Mouse (Mus musculus): ENCODE data around the gene Magel2.
A peak's percentile ranks its signal among the peaks of the same experiment; 100 is the strongest.

The Magel2 gene

DNA sequence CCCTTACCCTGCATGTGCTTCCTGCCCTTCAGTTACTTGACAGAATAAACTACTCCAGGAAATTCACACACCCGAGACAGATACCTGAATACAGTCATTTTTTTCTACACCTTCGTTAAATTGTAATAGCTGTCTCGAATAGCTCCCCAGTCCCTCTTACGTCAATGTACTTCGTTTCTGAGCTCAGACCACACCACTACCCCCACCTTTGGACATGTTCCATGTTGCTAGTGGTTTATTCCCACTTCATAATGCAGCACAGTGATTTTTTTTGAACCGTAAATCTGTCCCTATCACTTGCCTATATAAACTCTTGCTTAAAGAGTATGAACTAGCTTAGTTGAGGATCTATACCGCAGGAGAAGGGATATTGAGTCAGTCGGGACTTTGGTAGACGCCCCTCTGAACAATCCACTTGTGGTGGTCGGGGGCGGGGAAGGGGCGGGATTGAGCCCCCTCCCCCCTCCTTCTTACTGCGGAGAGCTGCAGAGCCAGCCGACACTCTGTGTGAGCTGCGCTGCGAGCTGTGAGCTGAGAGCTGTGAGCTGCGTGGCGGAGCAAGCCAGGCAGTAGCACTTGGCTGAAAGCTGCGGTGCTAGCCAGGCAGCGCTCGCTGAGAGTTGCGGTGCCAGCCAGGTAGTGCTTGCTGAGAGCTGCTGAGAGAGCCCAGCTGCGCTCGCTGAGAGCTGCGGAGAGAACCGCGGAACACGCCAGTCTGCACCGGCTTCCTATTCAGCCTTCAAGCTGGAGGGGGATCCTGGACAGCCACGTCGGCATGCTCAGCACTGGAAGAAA lies at the start of gene Magel2:
TSS of gene Magel2 (plus strand) at position 501 of the 795 bp plus-strand sequence.
- DNase-seq (ENCODE audit: low read depth): no peak

DNA sequence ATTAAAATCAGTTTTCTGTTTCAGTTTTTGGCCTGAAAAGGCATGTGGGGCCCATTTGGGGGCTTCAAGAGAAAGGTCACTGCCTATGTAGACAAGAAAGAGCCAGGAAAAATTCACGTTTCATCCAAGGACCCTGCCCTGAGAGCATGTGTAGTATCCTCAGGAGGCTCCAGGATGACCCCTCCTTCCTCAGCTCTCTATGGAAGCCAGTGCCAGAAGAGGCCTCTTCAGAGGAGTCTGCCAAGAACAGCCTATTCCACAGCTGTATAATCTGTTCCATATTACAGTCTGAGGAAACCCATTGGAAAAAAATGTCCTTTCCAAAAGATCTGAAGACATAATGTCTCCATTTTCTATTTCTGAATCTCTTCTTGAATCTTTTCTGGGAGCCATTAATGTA lies 31.4 kb upstream of the Magel2 start:
- no peak for DNase-seq (ENCODE audit: low read depth)

DNA sequence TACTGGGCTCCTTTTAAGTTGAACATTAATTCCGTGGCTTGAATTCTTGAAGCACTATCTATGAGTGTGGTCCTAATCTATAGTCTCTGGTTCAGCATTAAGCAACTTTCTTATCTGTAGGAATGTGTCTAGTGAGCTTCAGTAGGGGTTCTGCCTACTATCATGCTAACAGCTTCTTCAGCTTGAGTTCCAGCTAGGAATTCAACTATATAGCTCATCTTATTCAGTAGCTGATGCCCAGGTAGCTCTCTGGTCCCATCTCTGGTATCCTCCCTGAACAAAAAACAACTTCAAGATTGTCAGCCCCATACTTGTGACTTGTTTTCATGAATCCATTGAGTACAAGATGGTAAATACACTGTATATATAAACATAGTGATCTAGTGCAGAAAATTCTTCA lies 30.5 kb upstream of the Magel2 start, which contains the start of gene Ndn:
TSS of gene Ndn (plus strand) at position 301 of the 400 bp plus-strand sequence.
- no peak for DNase-seq (ENCODE audit: low read depth)

DNA sequence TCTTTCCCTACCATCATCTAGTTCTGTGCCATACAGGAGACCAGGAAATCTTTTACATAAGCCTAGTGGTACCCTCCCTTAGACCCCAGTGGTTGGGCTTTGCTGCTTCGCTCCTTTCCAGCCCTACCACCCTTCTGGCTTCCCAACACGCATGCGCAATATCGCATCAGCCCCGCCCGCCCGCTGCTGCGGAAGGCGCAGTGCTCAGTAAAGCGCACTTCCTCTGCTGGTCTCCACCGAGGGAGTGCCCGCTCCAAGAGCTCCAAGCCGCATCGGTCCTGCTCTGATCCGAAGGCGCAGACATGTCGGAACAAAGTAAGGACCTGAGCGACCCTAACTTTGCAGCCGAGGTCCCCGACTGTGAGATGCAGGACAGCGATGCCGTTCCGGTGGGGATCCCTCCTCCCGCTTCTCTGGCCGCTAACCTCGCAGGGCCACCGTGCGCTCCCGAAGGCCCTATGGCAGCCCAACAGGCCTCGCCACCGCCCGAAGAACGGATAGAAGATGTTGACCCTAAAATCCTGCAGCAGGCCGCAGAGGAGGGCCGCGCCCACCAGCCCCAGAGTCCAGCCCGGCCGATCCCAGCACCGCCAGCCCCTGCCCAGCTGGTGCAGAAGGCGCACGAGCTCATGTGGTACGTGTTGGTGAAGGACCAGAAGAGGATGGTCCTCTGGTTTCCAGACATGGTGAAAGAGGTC lies 28.6 kb upstream of the Magel2 start:
- no peak for DNase-seq (ENCODE audit: low read depth)

DNA sequence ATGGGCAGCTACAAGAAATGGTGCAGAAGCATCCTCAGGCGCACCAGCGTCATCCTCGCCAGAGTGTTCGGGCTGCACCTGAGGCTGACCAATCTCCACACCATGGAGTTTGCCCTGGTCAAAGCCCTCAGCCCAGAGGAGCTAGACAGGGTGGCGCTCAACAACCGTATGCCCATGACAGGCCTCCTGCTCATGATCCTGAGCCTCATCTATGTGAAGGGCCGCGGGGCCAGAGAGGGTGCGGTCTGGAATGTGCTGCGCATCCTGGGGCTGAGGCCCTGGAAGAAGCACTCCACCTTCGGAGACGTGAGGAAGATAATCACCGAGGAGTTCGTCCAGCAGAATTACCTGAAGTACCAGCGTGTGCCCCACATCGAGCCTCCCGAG lies 28.0 kb upstream of the Magel2 start:
- no peak for DNase-seq (ENCODE audit: low read depth)

DNA sequence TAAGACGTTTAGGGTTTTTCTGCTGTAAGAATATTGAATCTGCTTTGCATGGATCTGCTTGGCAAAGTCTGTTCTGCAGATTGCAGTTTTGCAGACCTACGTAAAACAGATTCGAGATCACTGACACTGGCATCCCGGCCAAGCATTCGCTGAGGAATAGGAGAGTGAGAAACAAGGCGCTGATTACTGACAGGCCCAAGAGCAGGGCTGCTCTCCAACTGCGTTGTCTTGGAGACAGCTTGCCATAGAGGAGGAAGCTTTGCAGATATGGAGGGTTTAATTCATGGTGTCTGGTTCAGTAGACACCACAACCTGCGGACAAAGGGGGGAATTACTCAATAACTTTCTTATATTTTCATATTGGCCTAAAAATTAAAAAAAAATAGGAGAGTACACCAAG lies 25.5 kb upstream of the Magel2 start:
- DNase-seq (ENCODE audit: low read depth): no peak

DNA sequence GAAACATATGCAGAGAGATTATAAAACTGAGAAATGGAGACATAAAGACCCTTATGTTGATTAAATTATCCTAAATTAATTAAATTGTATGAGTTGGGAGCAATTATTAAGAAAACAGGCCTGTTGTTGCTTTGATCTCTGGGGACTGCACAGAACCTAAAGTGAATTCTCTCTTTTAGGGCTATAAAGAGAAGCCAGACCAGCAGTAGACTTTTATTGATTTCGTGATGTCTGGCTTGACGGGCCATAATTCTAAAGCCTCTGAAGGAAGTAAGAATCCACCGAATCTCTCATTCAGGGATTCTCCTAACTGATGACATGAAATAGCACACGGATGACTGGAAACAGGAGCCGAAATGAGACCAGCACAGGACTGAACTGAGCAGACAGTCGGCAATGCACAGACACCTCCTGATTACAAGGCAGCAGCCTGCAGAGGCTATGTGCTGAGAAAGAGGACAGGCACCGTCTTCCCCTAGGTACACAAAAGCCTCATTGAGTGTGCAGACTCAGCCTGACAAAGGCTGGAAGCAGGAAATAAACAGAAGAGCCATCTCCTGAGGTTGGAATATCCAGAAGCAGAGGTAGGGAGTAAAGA lies 11.7 kb upstream of the Magel2 start:
- DNase-seq (ENCODE audit: low read depth): no peak

DNA sequence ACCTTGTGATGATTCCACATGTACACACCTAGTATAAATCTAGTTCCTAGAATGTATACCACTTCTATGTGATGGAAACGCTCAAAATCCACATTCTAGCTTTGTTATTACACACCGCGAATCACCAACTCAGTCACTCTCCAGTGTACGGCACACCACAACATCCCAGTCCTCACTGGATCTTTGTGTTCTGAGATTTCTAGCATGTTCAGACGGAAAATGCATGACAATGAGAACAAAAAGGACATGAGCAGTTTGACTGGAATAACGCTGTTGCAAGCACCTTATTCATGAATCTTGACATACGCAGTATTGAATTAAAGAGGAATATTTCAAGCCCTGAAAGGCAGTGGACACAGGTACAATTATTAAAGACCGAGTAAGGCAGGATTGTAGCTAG lies 10.1 kb upstream of the Magel2 start:
- no peak for DNase-seq (ENCODE audit: low read depth)

DNA sequence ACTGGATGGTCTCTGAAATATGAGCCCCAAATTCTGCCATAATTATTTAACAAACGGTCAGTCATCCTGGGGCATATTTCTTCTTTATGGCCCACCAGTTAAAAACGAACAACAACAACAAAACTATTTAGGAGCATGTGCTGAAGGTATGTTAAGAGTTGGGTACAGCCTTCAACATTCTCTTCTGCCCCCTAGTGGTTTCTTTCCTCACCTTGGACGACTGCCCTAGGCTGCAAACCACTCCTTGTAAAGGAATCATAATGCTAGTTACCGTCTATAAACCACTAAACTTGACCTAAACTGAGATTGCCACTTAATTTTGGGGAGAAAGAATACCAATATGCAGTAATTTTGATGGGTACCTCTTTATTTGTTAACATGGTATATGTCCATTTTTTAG lies 1.2 kb upstream of the Magel2 start:
- no peak for DNase-seq (ENCODE audit: low read depth)

DNA sequence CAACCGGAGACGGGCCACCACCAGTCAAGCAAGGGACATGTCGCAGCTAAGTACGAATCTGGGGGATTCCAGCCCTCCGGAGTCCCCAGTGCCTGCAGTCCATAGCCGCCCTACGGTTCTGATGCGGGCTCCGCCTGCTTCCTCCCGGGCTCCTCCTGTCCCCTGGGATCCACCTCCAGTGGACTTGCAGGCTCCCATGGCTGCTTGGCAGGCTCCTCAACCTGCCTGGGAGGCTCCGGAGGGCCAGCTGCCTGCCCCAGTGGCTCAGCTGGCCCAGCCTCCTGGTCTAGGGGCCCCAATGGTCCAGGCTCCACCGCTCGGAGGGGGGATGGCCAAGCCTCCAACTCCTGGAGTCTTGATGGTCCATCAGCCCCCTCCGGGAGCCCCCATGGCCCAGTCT lies 503 bp downstream of the Magel2 start:
- no peak for DNase-seq (ENCODE audit: low read depth)

DNA sequence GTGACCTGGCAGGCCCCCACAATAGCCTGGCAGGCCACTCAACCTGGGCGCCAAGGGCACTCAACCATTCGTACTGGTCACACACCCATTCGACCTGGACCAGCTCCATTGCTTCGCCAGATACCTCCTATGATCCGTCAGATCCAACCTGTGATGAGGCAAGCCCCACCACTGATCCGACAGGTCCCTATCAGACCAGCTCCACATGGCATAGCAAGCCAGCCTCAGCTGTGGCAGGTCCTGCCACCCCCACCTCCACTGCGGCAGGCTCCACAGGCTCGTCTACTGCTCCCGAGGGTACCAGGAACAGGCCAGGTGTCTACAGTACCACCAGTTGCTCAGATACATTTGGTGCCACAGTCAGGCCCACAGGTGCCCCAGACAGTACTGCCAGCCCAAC lies 1.7 kb downstream of the Magel2 start:
- DNase-seq (ENCODE audit: low read depth): no peak

DNA sequence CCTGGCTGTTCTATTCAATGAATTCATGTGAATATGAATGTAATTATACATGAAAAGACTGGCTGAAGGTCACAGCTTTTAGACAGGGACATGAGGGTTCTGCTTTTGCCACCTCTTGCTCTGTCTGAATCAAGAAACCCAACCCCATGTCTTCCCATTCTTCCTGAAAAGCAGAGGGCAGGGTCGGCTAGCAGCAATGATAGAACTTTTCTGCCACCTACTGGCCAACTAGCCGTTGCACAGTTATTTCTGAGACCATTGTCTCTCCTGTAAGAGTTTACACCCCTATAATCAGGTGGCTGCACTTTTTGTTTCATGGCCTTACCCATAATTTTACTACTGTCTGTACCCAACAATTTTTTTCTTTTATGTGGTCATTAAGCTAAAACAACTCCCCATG lies 5.6 kb downstream of the Magel2 start:
- no peak for DNase-seq (ENCODE audit: low read depth)

DNA sequence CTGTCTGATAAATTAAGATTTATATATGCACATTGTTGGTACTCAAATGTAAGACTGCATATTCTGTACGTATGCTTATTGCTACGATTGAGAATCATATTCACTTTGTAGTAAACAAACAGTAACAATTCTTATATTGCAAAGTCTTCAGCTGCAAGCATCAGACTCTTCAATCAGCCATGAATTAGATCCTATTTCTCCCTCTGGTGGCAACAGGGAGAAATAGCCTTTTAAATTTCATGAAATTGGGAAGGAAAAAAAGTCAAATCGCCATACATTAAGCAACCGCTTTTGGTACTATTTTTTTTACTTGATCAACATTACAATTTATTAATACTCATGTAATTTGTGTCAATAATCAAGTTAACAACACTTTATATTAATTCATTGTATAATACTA lies 11.5 kb downstream of the Magel2 start:
- DNase-seq (ENCODE audit: low read depth): no peak

DNA sequence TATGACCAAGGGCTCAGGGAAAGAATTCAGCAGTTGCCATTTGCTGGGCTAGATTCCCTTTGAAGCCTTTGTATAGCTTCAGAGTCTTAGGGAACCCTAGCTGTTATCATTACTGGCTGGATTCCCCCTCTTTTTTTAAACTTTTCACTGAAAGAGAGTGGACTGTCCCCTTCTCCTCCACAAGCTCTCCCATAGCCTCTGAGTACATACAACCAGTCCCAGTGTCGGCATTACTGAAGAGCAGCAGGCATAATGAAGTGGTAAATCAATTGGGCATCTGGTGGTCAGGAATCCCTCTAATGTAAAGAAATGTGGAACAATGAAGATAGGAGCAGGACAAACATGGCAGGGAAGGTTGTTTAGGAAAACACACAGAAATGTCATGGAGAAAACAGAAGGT lies 15.4 kb downstream of the Magel2 start:
- DNase-seq (ENCODE audit: low read depth): no peak

DNA sequence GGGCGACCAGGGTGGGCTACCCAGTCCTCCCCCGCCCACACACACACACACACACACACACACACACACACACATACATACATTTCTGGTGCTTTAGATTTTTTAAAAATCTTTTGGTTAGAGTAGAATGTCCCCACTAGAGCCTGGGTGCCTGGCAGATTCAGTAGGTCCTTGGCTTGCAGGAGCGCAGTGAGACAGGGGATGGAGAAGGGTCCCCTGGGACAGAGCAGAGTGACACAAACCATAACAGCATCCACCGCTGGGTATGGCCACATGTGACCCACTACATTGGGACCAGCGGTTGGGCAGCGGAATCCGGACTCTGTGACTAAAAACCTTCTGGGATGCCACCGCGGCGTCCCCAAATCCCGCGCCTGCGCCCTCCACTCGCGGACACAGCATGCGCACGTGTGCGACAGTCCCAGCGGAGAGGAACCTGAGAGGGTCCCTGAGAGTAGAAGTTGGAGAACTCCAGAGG lies 29.8 kb downstream of the Magel2 start:
- no peak for DNase-seq (ENCODE audit: low read depth)

DNA sequence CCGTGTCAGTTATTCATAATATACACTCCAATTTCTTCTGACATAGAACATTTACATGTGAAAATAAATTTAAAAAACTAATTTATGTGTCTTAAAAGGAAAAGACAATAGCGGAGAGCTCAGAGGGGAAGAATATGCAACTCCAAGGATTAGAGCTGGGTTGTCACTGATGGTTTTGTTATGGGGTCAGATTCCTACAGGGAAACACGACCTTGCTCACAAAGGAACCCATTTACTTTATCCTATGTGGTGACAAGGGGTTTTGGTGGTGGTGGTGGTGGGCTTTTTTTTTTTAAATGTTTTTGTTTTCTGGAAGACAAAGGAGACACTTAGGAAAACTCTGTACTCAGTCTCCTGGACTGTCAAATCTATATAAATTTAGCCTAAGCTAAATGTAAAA lies 31.0 kb downstream of the Magel2 start:
- no peak for DNase-seq (ENCODE audit: low read depth)

DNA sequence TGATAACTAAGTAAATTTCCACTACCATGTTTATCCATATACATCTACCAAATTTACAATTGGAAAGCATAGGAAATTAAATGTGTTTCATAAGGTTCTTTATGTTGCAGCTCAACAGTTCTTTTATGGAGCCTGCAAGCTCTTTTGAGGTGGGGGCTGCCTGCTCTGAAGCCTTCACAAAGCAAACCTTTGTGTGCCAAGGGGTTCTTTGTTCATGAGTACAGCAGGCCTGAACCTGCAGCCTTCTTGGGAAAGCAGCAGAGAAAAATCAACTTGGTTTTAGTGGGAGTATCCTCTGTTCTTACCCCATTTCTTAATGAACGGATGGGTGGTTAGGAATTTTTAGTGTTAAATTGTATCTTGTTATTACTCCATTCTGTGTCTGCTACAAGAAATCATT lies 38.4 kb downstream of the Magel2 start:
- no peak for DNase-seq (ENCODE audit: low read depth)

DNA sequence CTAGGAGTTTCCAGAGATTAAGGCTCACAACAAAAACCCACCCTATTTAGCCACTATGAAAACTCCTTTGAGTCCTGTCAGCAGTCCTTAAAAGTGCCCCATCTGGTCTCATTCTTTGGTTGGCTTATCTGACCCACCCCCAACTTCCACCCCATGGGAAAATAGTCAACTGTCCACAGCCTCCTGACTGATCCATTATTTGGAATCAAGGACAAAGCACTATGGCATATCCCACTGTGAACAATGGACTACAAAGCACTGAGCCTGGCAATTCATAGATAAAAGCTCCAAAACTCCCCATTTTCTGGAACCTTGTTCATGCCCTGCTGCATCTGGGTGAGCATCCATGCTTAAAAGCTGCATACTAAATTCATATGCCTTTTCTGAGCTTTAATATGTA lies 39.4 kb downstream of the Magel2 start:
- no peak for DNase-seq (ENCODE audit: low read depth)

DNA sequence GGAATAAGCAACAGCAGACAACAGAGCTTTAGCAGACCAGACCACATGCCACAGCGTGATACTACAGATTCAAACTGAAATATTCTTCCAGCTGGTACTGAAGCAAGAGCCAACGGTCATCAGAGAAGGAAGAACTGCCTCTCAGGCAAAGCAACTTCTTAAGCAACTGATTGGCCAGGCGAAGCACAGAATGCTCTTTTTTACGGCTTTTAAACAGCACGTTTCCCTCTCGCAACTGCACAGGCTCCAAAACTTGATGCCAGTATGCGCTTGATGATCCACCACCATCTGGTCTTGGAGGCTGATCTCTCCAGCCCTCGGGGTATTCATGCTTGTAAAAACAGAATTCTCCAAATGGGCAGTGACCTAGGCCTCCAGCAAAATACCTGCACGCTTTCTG lies 41.5 kb downstream of the Magel2 start:
- DNase-seq (ENCODE audit: low read depth): no peak

DNA sequence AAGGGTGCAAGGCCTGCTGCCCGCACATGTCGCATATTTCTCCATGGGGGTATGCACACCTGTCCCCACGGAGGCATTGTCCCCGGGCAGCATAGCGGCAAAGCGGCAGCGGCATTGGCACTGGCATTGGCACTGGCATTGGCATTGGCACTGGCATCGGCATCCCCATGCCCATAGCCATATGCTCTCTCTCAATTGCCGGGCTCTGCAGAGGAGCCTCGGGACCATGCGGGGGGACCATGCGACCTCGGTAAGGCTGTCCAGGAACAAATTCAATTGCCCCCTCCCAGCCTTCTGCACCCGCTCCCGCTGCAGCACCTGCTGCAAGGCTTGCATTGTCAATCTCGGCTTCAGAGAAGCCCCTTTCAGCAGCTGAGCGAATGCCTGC lies 42.3 kb downstream of the Magel2 start:
- no peak for DNase-seq (ENCODE audit: low read depth)

DNA sequence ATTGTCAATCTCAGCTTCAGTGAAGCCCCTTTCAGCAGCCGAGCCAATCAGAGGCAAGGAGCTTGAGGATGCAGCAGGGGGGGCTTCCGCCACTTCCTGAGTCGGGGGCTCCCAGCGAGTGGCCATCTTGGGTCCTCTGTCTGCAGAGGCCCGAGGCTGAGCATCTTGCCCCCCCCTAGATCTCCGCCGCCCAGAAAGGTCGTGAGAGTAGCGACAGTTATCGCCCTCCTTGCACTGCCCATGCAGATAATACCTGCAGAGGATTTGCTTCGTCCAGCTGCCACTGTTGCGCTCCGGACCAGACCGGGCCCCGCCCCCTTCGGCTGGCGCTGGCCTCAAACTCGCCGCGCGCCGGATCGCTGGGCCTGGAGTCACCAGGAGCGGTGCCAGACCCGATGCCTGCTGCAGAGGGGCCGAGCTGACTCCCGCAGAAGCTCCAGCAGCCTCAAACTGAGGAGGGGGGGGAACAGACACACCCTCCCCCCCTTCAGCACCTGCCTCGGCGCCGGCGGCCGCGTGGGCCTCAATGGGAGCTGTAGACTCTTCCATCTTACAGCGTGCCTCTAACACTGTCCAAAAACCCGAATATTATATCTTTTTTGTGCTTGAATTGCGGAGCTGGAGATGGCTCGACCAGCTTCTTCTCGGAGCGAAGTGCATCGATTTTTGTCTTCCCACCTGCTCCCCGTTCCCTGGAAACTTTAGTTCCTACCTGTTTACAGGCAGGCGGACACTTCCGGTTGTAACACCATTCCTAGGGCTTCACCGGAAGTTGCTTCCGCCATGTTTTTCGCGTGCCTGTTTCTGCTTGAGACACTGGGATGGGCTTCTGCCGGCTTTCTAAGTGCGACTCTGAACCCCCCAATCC lies 42.9 kb downstream of the Magel2 start, which contains the start of gene Mkrn3:
TSS of gene Mkrn3 (minus strand) at position 647 of the 868 bp plus-strand sequence.
- peak; percentile 28 for DNase-seq (ENCODE audit: low read depth)

DNA sequence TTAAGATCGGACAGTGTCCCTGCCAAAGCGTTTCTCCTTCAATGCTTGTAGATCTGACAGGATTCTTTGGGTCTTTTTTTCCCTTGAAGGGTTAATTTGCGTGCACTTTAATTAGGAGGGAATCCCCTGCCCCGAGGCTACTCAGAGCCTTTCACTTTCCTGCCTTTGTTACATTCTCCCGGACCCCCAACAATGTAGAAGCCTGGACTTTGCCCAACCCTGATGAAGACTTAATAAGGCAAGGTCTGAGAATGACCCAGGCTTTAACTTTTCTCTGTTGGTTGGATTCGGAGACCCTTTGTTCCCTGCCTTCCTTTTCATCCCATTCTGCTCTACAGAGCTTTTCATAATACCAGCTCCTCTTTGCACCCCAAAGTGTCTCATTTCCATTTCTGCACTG lies 43.8 kb downstream of the Magel2 start:
- DNase-seq (ENCODE audit: low read depth): no peak

Measured in naive thymus-derived CD4-positive, alpha-beta T cell, adult 2 months (primary cell).